Mouse (Mus musculus): ENCODE data around the gene Dlst.

The Dlst gene

DNA sequence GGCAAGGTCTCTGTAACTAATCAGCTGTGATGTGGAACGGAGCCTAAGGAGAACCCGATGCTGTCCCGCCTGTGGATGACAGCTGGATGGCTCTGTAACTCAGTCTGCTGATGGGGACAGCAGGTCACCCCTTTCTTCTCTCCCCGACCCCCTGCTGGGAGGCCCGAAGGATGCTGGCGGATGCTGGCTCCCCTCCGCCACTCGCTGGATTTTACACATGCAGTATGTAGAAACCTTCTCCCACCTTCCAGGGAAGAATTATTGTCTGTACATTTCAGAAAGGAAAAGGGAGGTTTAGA lies 71.7 kb downstream of the Dlst start:
- DNase-seq (ENCODE audit: low spot score), result no peak

DNA sequence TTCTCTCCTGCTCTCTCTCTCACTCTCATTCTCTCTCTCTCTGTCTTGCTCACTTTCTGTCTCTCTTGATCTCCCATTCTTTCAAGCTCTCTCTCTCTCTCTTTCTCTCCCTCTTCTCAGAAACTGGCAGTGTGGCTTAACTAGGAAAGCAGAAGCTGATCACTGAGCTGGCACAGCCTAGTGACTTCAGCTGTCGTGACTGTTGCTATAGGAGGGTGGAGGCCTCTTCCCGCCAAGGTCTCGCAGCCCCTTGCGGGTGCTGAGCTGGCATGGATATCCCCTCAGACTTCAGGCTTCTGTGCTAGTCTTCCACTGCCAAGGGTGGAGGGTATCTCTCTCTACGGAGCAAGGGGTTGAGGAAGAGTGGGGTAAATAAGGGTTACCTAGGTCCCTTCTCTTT lies 72.3 kb downstream of the Dlst start:
- no peak for DNase-seq (ENCODE audit: low spot score)

DNA sequence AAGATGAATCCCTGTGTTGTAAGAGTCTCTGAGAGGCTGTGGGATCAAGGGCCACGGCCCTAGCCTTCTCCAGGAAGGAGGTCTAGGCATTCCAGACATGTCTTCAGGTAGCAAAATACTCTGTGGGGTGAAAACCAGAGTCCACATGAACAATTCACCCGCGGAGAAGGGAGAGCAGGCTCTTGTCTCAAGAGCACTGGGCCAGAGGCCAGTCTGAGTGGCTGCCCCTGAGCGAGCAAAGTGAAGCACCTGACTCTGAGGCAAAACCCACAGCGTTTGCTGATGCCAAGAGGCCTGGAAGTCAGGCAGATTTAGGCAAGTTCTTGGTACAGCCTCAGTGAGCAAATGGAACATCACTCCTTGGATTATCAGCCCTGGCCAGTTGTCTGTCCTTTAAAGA lies 73.5 kb downstream of the Dlst start:
- no peak for DNase-seq (ENCODE audit: low spot score)
